Mouse (Mus musculus): ENCODE data around the gene Dynlt1a.
"Not testable (repeated sequence)": the region's sequence is repeated elsewhere in the genome, so short reads cannot be mapped to it uniquely, and the experiment has no call there.

Gene Dynlt1a

DNA sequence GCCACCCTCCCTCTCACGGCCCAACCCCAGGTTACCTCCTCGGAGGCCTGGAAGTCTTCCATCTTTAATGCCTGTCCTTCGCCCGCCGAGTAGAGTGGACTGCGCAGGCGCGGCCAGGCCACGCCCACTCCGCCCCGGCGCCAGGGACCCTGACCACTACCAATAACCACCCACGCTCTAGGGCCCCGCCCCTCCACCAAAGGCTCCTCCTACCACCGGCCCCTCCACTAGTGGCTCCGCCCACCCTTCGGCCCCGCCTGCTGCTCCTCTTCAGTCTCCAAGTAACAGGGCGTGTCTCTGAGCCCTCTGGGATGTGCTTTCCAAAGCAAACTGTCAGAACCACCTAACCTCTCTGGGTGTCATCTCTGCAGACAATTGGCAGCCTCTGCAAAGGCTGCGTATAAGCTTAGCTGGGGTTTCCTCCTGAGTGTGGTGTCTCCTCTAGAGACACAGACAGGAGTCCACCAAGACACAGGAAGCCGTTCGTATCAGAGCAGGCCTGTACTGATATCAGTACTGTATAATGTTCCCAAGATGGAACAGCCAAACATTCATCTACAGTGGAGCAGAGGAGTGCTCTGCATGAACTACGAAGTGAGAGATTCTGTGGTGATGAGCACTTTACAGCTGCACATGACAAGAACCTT, at the start of gene Dynlt1a:
Gene Dynlt1a (minus strand): TSS at position 162 of the 647 bp plus-strand sequence.
- in situ Hi-C loops (cut with MboI; ENCODE audit: unreplicated experiment in 2 of 2) = not testable (repeated sequence)

DNA sequence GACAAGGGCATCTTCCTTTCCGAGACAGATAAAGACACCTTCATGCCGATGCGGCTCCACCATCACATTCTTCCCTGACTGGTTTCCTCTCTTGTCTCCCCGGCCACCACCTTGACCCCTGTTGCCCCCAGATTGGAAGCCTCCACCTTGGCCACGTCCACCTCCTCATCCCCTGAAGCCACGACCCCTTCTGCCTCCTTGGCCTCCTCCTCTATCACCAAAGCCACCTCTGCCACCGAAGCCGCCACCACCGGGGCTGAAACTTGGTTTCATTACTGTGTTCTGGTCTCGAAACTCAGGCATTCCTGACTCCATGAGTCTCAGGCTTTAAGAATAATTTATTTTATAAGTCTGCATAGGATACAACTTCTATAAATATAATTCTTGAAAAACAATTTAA, 38.0 kb upstream of the Dynlt1a start:
- in situ Hi-C loops (cut with MboI; ENCODE audit: unreplicated experiment in 2 of 2) = not testable (repeated sequence)

DNA sequence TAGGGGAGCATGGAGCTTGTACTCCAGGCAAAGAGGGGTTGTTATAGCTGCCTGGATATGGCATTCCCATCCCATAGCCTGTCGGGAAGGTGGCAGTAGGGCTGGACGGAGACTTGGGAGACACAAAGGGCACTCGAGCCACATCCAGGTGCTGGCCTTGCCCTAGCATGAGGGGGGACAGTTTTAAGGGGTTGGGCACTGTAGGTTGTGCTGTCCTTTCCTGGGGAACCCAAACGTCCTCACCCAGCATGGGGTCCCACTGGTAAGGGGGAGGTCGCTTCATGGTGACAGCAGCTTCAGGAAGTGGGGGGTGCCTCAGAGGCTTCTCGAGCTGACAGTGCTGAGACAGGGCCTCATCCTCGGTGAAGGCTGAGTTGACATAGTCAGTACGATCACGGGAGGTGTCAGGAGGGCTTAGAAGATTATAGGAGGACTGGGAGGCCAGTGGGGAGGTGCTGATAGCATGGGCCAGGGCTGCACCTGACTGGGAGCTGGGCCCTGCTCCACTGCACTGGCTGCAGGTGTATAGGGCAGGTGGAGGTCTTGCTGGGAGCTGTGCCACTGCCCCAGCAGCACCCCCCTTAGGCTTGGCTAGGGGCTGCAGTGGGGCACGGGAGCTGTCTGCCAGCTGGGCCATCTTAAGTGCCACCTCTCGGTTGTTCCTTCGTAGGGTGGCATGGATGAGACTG, 25.4 kb upstream of the Dynlt1a start:
- in situ Hi-C loops (cut with MboI; ENCODE audit: unreplicated experiment in 2 of 2) = not testable (repeated sequence)

GRCm38 (mm10) chr17:6328997-6329396, 11.7 kb upstream of the Dynlt1a start:
- in situ Hi-C loops (cut with MboI; ENCODE audit: unreplicated experiment in 2 of 2) = not testable (repeated sequence)

DNA sequence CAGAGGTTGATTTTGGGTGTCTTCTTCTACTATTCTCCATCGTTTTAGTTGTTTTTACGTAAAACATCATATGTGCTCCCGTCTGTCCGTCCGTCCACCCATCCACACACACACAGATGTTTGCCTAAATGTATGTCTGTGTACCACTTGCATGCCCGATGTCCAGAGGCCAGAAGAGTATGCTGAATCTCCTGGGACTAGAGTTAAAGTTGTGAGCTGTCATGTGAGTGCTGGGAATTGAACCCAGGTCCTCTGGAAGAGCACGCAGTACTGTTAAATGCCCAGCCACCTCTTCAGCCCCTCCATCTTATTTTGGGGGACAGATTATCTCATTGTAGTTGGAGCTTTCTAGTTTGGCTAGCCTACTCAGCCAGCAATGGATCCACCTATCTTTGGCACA, 10.3 kb upstream of the Dynlt1a start:
- in situ Hi-C loops (cut with MboI; ENCODE audit: unreplicated experiment in 2 of 2) = not testable (repeated sequence)

GRCm38 (mm10) chr17:6325543-6325942, 8.2 kb upstream of the Dynlt1a start:
- in situ Hi-C loops (cut with MboI; ENCODE audit: unreplicated experiment in 2 of 2) = not testable (repeated sequence)

- in situ Hi-C loops (cut with MboI; ENCODE audit: unreplicated experiment in 2 of 2) = not testable (repeated sequence)
Observed at GRCm38 (mm10) chr17:6325021-6325420, 7.7 kb upstream of the Dynlt1a start.

- in situ Hi-C loops (cut with MboI; ENCODE audit: unreplicated experiment in 2 of 2) = not testable (repeated sequence)
Observed at GRCm38 (mm10) chr17:6321778-6322101, 4.4 kb upstream of the Dynlt1a start.

DNA sequence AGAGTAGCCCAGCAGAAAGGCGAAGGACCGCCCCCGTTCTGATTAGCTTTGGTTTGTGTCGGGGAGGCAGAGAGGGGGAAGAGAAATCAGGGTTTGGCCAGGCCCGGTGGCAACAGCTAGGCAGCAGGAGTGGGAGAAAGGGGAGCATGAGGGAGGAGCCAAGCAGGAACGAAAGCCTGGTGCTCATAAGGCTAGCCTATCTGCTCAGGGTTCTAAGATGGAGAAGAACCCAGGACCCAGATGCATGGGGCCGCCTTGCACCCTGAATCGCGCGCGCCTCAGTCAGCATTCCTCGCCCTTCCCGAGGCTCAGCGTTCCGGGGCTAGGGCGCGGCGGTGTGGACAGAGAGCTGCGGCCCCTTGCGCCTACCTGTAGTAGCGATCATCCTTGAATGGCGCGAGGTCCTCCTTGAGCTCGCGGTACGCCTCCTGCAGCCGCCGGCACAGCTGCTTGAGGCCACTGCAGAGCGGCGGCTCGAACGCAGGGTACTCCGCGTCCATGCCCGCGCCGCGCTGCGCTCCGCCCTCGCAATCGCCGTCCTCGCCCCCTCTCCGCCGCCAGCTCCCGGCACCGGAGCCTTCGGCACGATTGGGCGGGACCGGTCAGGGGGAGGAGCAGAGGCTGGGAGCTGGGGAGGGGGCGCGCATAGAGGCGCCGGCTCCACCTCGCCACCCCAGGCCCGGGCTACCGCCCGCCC, 3.9 kb upstream of the Dynlt1a start:
- in situ Hi-C loops (cut with MboI; ENCODE audit: unreplicated experiment in 2 of 2) = not testable (repeated sequence)

DNA sequence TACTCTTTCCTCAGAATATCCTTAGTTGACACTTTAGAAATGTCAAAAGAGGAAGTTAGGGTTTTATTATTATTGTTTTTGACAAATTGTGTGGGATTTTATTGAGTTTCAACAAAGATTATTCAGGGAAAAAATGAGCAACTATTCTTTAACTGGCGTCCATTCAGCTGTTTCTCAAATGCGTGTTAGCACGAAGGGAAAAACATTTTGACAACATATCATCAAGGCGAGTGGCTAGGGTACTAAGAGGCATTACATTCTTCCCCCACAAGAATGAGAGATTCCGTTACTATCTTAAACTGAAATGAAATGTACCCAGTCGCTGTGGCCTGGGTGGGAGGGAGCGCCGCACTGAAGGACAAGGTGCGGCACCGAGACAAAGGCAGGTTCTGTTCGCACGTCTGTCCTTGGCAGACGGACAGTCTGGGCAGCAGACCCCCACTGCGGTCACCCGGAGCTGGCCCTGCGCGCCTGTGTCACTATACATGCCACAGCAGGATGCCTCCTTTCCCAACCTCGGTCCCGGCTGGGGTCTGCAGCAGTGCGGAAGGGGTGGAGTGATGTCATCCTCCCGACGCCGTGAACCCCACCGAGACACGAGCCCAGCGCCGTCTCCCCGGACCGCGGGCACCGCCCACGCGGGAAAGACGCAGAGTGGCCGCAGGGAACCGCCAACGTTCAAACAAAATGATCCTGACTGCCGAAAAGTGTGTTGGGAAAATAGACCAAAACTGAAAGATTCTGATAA, 747 bp downstream of the Dynlt1a start:
- in situ Hi-C loops (cut with MboI; ENCODE audit: unreplicated experiment in 2 of 2) = not testable (repeated sequence)

DNA sequence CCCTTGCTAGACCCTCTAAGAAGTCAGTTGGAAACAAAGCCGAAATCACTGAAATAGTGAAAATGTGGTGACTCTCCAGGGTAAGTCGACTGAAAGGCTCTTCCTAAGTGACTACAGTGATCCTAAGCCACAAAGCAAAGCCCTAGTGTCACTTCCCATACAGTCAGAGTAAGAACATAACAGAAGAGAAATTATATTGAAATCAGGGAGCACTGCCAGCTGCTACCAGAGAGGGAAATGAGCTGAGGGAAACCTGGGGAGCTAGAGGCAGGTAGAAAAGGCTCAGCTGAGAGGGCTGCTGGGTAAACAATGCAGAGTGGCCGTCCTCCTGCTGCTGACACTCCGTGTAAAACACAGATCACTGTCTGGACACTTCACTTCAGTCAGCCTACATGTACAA, 1.6 kb downstream of the Dynlt1a start:
- in situ Hi-C loops (cut with MboI; ENCODE audit: unreplicated experiment in 2 of 2) = not testable (repeated sequence)

GRCm38 (mm10) chr17:6314493-6314892, 2.8 kb downstream of the Dynlt1a start:
- in situ Hi-C loops (cut with MboI; ENCODE audit: unreplicated experiment in 2 of 2) = not testable (repeated sequence)

- in situ Hi-C loops (cut with MboI; ENCODE audit: unreplicated experiment in 2 of 2) = not testable (repeated sequence)
Observed at GRCm38 (mm10) chr17:6312755-6313154, 4.5 kb downstream of the Dynlt1a start.

DNA sequence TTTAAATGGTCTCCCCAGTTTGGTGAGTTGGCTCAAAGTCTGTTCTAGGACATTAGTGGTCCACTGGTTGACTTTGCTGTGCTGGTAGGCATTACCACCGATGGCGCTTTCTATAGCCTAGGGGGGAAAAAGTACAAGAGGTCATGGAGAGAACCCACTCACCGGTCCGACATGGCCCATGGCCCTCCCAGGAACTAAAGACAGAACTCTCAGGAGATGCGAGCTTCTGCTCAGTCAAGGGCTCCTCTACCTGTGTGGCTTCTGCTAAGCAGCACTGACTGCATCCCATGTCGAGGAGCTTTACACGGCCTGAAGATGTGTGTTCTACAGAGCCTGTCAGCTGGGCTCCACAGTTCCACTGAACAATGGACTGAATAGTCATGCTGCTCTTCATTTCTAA, 5.6 kb downstream of the Dynlt1a start:
- in situ Hi-C loops (cut with MboI; ENCODE audit: unreplicated experiment in 2 of 2) = not testable (repeated sequence)

GRCm38 (mm10) chr17:6306503-6306902, 10.8 kb downstream of the Dynlt1a start:
- in situ Hi-C loops (cut with MboI; ENCODE audit: unreplicated experiment in 2 of 2) = not testable (repeated sequence)

- in situ Hi-C loops (cut with MboI; ENCODE audit: unreplicated experiment in 2 of 2) = not testable (repeated sequence)
Observed at GRCm38 (mm10) chr17:6305656-6306270, 11.5 kb downstream of the Dynlt1a start.

GRCm38 (mm10) chr17:6304891-6305290, 12.4 kb downstream of the Dynlt1a start:
- in situ Hi-C loops (cut with MboI; ENCODE audit: unreplicated experiment in 2 of 2) = not testable (repeated sequence)

DNA sequence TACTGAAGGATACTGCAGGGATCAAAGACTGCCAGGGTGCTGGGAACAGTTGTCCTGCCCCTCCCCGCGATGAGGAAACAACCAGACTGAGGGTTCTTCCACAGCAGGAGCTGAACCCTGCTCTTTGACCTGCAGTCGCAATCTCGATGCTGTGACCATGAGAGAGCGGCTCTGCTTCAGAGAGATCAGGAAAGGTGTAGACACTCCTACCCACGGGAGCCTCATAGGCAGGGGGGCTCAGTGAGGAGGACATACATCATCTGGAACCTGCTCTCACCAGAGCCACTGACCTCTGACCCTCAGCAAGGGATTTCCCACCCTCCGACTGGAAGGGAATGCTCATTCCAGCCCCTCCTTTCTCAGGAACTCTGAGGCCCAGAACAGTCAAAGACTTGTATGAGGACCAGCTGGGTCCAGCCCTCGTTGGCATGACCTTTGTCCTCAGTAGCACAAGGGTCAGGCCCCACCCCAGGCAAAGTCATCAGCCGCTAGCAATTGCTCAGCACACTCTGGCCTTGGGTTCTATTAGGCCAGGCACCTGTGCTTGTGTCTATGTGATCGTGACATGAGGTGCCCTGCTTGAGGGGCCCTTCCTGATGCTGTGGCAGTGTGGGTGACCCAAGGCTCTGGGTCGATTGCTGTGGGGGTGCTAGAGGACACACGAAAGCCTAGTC, 17.0 kb downstream of the Dynlt1a start:
- in situ Hi-C loops (cut with MboI; ENCODE audit: unreplicated experiment in 2 of 2) = not testable (repeated sequence)

GRCm38 (mm10) chr17:6297060-6297795, 20.1 kb downstream of the Dynlt1a start:
- in situ Hi-C loops (cut with MboI; ENCODE audit: unreplicated experiment in 2 of 2) = loop anchor here in 1 of 2 experiments (25.0 kb wide), 1 partner anchor 185 kb away; the partner anchor contains the start of gene Tulp4

All from v-Abl transformed pro-B cells (cell line).